Mouse (Mus musculus): Measurements from ENCODE around the gene Btd.

DNA sequence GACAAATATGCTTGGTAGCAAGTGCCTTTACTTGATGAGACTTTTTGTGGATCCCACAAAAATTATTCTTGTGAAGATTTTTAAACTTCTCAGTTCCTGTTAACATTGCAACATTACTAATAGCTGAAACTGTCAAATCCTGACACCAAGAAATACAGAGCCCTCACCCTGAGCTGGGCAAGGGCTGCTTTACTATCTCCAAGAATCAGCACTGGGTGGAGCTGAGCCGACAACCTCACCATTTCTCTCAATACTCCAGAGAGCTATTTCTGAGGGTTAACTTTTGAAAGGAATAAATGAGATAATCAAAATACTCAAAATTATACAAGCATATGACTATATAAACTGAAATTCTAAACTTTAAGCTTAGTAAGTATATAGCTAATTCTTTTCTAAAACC, 68.5 kb downstream of the Btd start:
- no peak for TF ChIP-seq CTCF (IDR thresholded peaks at IDR 0.05; ENCODE audit: borderline replicate concordance, insufficient read depth, low read length)
- no peak for TF ChIP-seq POLR2A (IDR thresholded peaks at IDR 0.05; ENCODE audit: low read depth, low read length)

Data from embryonic fibroblast, embryonic 13.5 days (primary cell).